Mouse (Mus musculus): Measurements from ENCODE around the gene Fbxl15.

DNA sequence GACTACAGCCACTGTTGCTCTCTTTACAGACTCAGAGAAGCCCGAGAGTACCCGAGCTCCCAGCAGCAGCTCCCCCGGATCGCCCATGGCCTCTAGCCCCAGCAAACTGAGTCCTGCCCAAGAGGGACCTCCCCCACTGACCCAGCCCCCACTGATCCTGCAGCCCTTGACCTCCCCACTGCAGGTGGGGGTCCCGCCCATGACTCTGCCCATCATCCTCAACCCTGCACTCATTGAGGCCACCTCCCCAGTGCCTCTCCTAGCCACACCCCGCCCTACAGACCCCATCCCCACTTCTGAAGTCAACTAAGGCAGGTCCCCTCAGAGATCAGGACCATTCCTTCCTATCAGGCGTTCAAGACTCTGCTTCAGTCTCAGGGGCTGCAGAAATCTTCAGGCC lies 42.4 kb upstream of the Fbxl15 start:
- TF ChIP-seq TCF12 (IDR thresholded peaks at IDR 0.05; ENCODE audit: insufficient read depth, poor library complexity, severe bottlenecking): no peak
- TF ChIP-seq MAX (IDR thresholded peaks at IDR 0.05; ENCODE audit: low read depth): no peak
- no peak for TF ChIP-seq E2F4 (IDR thresholded peaks at IDR 0.05; ENCODE audit: insufficient read depth)
- TF ChIP-seq POLR2A (IDR thresholded peaks at IDR 0.05; ENCODE audit: insufficient read length, low read depth): no peak
